Mouse (Mus musculus): ENCODE results near the gene Ano1. TPM values are rescaled to one million over a fixed set of nuclear protein-coding genes. Genes with fewer than 3 reads are reported as not detected.

Ano1 gene
- total and polyA plus RNA-seq, 2 experiments from 2014 or later, result 7.5 to 11.6 TPM

DNA sequence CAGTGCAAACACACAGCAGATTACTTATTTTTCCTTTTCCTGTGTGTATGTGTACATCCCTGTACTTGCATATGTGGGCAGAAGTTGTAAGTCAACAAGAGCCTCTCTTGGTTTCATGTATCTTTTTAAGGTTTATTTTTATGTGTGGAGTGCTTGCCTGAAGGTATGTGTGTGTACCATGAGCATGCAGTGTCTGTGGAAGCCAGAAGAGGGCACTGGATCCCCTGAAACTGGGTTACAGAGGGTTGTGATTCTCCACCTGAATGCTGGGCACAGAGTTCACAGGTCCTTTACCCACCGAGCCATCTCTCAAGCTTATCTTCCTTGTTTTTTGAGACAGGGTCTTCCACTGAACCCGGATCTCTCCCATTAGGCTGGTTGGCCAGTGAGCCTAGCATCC lies 81.9 kb downstream of the Ano1 start:
- H3K27me3 ChIP-seq (ENCODE audit: insufficient read depth, low read length), result no peaks in the 10 kb centered on the region
- no peak overlapping the region for H3K4me3 ChIP-seq (ENCODE audit: low read depth, low read length)
- H3K27ac ChIP-seq (ENCODE audit: low read depth, low read length), result no peak overlapping the region
- H3K36me3 ChIP-seq (ENCODE audit: insufficient read depth, low read length), result no peaks in the 10 kb centered on the region
- WGBS, result 92% methylated on average over 2 of the region's 2 CpGs
- no peak overlapping the region for H3K4me2 ChIP-seq (ENCODE audit: low read depth, low read length, poor library complexity, severe bottlenecking)
- no peaks in the 10 kb centered on the region for H3K9me3 ChIP-seq (ENCODE audit: low read length)
- no peak overlapping the region for H3K9ac ChIP-seq (replicated peaks; ENCODE audit: low read length, poor library complexity, severe bottlenecking)
- no peak for DNase-seq (ENCODE audit: low spot score)
- H3K4me1 ChIP-seq (ENCODE audit: insufficient read depth, low read length), result no peaks in the 10 kb centered on the region
- peak; percentile 37; the same call in 1 of the 2 replicates for TF ChIP-seq CTCF (IDR thresholded peaks at IDR 0.05)
- no peak for ATAC-seq (ENCODE audit: low FRiP score)

DNA sequence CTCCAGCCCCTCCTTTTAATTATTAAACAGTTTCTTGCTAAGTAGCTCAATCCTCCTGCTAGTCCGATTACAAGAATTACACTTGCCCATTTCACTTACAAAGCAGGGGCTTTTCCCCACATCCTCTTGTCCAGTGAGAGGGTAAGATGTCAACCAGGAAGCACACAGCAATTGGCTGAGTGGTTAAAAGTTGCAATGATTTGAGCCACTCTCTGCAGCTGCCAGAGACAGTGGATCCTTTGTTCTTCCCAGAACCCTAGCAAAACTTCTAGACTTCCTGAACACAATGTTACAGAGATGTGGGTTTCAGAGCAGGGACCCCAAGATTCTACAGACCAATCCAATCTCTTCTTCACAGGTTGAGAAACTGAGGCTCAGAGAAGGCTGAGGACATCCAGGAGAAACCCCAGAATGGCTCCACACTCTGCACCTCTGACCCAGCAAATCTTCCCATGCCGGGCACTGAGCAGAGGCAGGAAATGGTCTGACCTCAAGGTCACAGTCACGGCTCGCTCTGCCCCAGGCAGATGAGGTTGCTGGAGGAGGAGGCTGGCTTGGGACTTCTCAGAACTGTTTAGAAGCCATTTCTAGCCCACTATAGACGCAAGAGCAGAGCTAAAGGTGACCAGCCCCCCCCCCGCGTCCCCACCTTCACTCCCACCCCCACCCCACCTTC lies 83.0 kb downstream of the Ano1 start:
- DNase-seq (ENCODE audit: low spot score), result no peak
- WGBS, result 83% methylated on average over 7 of the region's 7 CpGs
- H3K4me1 ChIP-seq (ENCODE audit: insufficient read depth, low read length), result no peaks in the 10 kb centered on the region
- H3K9ac ChIP-seq (replicated peaks; ENCODE audit: low read length, poor library complexity, severe bottlenecking), result no peak overlapping the region
- no peaks in the 10 kb centered on the region for H3K36me3 ChIP-seq (ENCODE audit: insufficient read depth, low read length)
- no peak overlapping the region for H3K4me3 ChIP-seq (ENCODE audit: low read depth, low read length)
- ATAC-seq (ENCODE audit: low FRiP score), result no peak
- TF ChIP-seq CTCF (IDR thresholded peaks at IDR 0.05), result no peak
- H3K27me3 ChIP-seq (ENCODE audit: insufficient read depth, low read length), result no peaks in the 10 kb centered on the region
- no peaks in the 10 kb centered on the region for H3K9me3 ChIP-seq (ENCODE audit: low read length)
- no peak overlapping the region for H3K27ac ChIP-seq (ENCODE audit: low read depth, low read length)
- H3K4me2 ChIP-seq (ENCODE audit: low read depth, low read length, poor library complexity, severe bottlenecking), result no peak overlapping the region

GRCm38 (mm10) chr7:144667091-144667490 lies 84.7 kb downstream of the Ano1 start:
- H3K27ac ChIP-seq (ENCODE audit: low read depth, low read length), result no peak overlapping the region
- no peaks in the 10 kb centered on the region for H3K4me1 ChIP-seq (ENCODE audit: insufficient read depth, low read length)
- H3K27me3 ChIP-seq (ENCODE audit: insufficient read depth, low read length), result no peaks in the 10 kb centered on the region
- no peak overlapping the region for H3K4me2 ChIP-seq (ENCODE audit: low read depth, low read length, poor library complexity, severe bottlenecking)
- no peak overlapping the region for H3K4me3 ChIP-seq (ENCODE audit: low read depth, low read length)
- H3K9ac ChIP-seq (replicated peaks; ENCODE audit: low read length, poor library complexity, severe bottlenecking), result no peak overlapping the region
- WGBS, result 97% methylated on average over 6 of the region's 6 CpGs
- TF ChIP-seq CTCF (IDR thresholded peaks at IDR 0.05), result no peak
- ATAC-seq (ENCODE audit: low FRiP score), result no peak
- no peaks in the 10 kb centered on the region for H3K9me3 ChIP-seq (ENCODE audit: low read length)
- DNase-seq (ENCODE audit: low spot score), result no peak
- H3K36me3 ChIP-seq (ENCODE audit: insufficient read depth, low read length), result no peaks in the 10 kb centered on the region

DNA sequence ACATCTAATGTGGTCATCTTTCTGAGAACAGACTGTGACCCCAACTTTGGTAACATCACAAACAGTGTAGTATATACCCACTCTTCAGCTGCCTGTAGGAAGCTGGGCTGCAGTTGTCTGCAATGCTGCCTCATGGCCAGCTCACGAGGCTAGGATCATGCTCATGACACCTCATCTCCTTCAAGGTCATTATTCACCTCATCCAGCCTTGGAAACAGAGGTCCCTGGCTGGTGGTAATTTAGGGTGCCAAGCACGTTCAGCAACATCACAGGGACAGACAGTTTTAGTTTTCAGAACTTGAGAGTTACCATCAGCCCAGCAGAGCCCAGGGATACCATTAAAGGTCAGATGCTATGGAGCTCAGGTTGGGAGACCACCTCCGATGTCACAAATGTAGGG lies 86.2 kb downstream of the Ano1 start:
- 85% methylated on average over 3 of the region's 3 CpGs for WGBS
- no peak overlapping the region for H3K4me2 ChIP-seq (ENCODE audit: low read depth, low read length, poor library complexity, severe bottlenecking)
- no peak overlapping the region for H3K4me3 ChIP-seq (ENCODE audit: low read depth, low read length)
- ATAC-seq (ENCODE audit: low FRiP score) (no peak), DNase-seq (ENCODE audit: low spot score) (no peak)
- H3K9ac ChIP-seq (replicated peaks; ENCODE audit: low read length, poor library complexity, severe bottlenecking), result no peak overlapping the region
- no peak overlapping the region for H3K27ac ChIP-seq (ENCODE audit: low read depth, low read length)
- no peak for TF ChIP-seq CTCF (IDR thresholded peaks at IDR 0.05)
- no peaks in the 10 kb centered on the region for H3K36me3 ChIP-seq (ENCODE audit: insufficient read depth, low read length)
- H3K9me3 ChIP-seq (ENCODE audit: low read length), result no peaks in the 10 kb centered on the region
- no peaks in the 10 kb centered on the region for H3K4me1 ChIP-seq (ENCODE audit: insufficient read depth, low read length)
- no peaks in the 10 kb centered on the region for H3K27me3 ChIP-seq (ENCODE audit: insufficient read depth, low read length)

DNA sequence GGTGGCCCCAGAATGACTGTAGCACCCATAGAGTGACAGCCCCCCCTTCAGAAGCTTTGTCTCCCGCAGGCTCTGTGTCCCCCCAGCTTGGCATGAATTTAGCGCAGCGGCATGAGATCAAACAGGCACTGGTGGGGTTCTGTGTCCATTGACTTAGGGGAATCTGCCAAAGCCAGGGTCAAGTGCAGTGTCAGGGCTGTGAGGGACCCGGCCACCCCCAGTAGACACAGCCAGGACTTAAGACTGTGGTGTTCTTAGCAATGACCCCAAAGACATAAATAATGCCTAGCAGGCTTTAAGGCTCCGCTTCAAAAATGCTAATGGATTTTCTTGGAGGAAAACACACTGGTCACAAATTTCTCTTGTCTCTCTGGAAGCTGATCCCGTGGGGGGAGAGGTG lies 88.2 kb downstream of the Ano1 start:
- Histone ChIP-seq H3K9me3 (ENCODE audit: low read length) (no peaks in the 10 kb centered on the region), H3K4me3 (ENCODE audit: low read depth, low read length) (no peak overlapping the region), H3K27me3 (ENCODE audit: insufficient read depth, low read length) (no peaks in the 10 kb centered on the region), H3K9ac (replicated peaks; ENCODE audit: low read length, poor library complexity, severe bottlenecking) (no peak overlapping the region), H3K27ac (ENCODE audit: low read depth, low read length) (no peak overlapping the region), H3K4me1 (ENCODE audit: insufficient read depth, low read length) (no peaks in the 10 kb centered on the region), H3K4me2 (ENCODE audit: low read depth, low read length, poor library complexity, severe bottlenecking) (no peak overlapping the region), H3K36me3 (ENCODE audit: insufficient read depth, low read length) (no peaks in the 10 kb centered on the region)
- no peak for ATAC-seq (ENCODE audit: low FRiP score)
- no peak for TF ChIP-seq CTCF (IDR thresholded peaks at IDR 0.05)
- DNase-seq (ENCODE audit: low spot score), result no peak
- WGBS, result 55% methylated on average over 6 of the region's 6 CpGs

GRCm38 (mm10) chr7:144656261-144656967 lies 95.4 kb downstream of the Ano1 start:
- DNase-seq (ENCODE audit: low spot score), result no peak

More at GRCm38 (mm10) chr7:144656261-144656967, 95.4 kb downstream of the Ano1 start:
- H3K4me3 ChIP-seq (ENCODE audit: low read depth, low read length), result no peak overlapping the region
- peak; percentile 46 for TF ChIP-seq CTCF (IDR thresholded peaks at IDR 0.05)
- no peak overlapping the region for H3K4me2 ChIP-seq (ENCODE audit: low read depth, low read length, poor library complexity, severe bottlenecking)
- no peaks in the 10 kb centered on the region for H3K36me3 ChIP-seq (ENCODE audit: insufficient read depth, low read length)
- no peak overlapping the region for H3K9ac ChIP-seq (replicated peaks; ENCODE audit: low read length, poor library complexity, severe bottlenecking)
- no peaks in the 10 kb centered on the region for H3K4me1 ChIP-seq (ENCODE audit: insufficient read depth, low read length)
- no peak overlapping the region for H3K27ac ChIP-seq (ENCODE audit: low read depth, low read length)
- ATAC-seq (ENCODE audit: low FRiP score), result no peak
- H3K27me3 ChIP-seq (ENCODE audit: insufficient read depth, low read length), result no peaks in the 10 kb centered on the region
- 61% methylated on average over 9 of the region's 9 CpGs for WGBS
- no peaks in the 10 kb centered on the region for H3K9me3 ChIP-seq (ENCODE audit: low read length)

Measured in midbrain, postnatal 0 days (tissue).